Mouse (Mus musculus): ENCODE results near the gene Nek6.

DNA sequence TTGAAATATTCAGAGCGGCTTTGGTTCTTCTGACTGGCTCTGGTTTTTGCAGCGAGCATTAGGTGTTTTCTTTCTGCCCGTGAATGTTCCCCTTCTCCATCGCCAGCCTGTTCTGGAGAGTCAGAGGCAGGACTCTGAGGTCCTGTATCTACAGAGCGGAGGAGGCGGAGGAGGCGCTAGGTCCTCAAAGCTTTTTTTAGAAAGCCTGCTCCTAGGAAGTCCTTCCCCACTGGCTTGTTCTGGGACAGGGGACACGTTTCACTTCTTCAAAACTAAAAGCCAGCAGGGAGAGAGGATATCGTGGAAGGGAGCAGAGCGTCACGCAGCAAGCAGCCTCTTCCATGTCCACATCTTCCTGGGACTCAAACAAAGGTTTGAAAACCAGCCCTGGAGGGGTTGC lies 26.9 kb upstream of the Nek6 start:
- TF ChIP-seq CTCF (conservative IDR thresholded peaks at IDR 0.05; ENCODE audit: insufficient read depth, insufficient read length, low read depth, low read length) (no peak), POLR2A (IDR thresholded peaks at IDR 0.05; ENCODE audit: low read depth, low read length) (no peak)
